Mouse (Mus musculus): ENCODE results near the gene Adgrg2. TPM values are rescaled to one million over a fixed set of nuclear protein-coding genes. Genes with fewer than 3 reads are reported as not detected.

Gene Adgrg2
- total RNA-seq, 2 experiments from 2014 or later, result not detected

DNA sequence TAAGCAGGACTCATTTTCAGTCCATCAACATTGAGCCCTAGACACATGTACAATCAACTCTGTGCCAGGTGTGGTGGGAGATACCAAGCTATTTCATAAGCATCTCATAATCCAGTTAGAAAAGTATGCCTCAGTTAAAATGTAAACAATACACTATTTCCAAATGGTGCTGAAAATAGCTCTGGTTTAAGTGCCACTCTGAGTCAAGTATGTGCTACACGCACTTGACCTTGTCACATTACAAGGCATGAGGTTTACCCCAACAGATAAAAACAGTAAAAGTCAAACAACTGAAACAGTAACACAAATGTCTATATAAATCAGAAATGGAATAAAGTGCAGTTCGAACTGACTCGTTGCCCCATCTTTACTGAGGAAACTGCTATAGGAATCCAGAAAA is 110.6 kb downstream of the Adgrg2 start:
- no peak for ATAC-seq (replicated peaks; ENCODE audit: poor library complexity, severe bottlenecking)

DNA sequence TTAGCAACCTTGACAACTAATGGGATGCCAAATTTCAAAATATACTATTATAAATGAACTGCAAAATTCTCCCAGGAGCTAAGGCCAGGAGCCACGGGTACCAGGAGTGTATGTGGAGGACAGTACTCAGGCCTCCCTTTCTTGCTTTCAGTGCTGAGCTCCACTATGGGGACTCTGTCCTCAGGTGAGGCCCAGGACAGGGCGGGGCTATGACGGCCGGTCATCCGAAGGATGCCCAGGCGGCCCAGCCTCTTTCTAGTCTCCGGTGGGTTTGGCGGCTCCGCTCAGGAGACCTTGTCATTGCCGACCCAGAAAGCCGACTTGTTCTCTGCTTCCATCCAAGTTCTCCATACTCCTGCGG is 111.2 kb downstream of the Adgrg2 start:
- peak; percentile 18; the same call in 1 of the 2 replicates for ATAC-seq (replicated peaks; ENCODE audit: poor library complexity, severe bottlenecking)

DNA sequence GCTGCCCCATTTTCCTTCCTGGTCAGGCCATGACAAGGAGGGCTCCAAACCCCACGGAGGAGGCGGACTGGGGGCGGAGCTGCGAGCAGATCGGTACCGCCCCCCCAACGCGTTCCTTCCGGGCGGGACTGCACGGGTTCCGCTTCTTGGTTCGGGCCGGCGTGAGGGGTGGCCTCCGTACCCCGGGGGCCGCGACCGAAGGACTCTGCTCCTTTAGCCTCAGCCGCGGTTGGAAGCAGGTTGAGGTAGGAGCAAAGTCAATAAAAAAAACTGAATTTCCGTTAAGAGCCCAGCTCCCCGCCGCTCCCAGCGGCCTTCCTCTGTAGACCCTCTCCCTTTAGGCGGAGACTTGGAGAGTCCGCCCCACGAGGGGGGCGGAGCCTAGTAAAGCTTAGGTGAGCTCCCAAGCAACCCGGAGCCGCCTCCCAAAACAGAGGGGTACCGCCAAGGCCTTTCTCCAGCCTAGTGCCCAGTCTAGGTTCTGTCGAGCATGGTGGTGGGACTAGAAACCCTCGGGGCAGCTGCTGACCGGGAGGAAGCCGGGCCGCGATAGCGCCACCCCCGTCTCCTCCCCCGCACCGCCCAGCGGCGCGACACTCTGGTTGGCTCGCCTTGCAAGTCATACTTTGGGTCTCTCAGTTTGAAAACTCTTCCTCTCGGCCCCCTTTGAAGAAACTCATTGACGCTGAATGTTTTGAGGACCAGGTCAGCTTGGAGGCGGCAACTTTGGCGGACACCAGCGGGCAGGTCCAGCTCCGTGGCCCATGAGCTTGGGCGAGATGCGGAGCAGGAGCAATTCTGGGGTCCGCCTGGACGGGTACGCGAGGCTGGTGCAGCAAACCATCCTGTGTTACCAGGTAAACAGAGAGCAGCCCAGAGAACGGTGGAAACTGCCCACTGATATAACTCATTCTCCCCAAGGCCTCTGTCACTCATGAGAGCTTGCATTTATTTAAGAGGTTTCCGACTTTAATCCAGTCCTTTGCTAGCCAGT is 111.9 kb downstream of the Adgrg2 start, which contains the start of gene Phka2:
TSS of gene Phka2 (plus strand) at position 119 of the 994 bp plus-strand sequence.
- ATAC-seq (replicated peaks; ENCODE audit: poor library complexity, severe bottlenecking), result peak; percentile 93

DNA sequence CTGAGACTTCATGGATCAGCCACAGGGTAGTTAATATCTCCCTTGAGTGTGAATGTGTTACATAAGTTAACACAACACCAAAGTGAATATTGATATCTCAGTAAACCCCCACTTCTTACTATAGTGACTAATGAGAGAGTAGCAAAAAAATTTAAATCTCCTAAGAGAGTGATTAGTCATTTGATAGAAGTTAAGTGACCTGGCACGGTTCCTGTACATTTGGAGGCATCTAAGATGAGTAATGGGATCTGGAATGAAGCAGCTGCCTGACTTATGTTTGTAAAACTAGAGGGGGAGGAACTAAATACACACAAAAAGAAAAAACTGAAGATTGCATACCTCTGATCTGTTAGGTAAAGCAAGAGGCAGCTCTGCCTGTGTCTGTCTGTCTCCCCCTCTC is 118.6 kb downstream of the Adgrg2 start:
- ATAC-seq (replicated peaks; ENCODE audit: poor library complexity, severe bottlenecking), result no peak

DNA sequence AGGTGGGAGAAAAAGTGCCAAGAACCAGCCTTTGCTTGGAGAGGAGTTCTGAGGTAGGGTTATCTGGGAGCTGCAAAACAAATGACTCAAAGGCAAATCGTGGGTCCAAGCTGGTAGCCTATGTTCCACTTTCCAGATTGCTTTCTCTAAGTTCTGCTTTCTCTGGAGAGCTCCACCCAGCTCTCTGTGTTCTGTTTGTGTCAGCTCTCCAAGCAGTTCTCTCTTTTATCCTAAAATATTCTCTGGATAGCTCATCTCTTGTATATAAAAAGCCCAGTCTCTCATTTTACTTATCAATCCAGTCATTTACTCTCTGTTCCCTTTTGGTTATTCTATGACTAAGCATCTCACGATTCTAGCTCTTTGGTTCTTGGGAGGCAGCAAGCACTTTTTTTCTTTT is 119.7 kb downstream of the Adgrg2 start:
- ATAC-seq (replicated peaks; ENCODE audit: poor library complexity, severe bottlenecking), result peak; percentile 86

DNA sequence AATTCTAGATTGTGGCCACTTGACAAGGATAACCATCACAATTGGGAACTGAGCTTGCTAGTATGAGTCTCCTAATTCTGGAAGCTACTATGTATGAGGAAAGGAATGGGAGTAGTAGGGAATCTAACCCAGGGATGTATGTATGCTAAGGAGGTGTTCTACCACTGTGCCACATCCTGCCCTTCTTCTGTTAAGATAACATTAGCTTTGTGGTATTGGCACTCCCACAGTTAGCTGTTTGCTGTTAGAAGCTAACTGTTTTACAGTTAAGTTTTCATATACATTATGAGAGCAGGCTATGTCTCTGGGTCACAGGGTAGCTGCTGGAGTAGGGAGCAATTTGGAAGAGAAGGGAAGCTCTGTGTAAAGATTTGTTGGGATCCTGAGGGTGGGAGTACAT is 125.5 kb downstream of the Adgrg2 start:
- ATAC-seq (replicated peaks; ENCODE audit: poor library complexity, severe bottlenecking), result no peak

DNA sequence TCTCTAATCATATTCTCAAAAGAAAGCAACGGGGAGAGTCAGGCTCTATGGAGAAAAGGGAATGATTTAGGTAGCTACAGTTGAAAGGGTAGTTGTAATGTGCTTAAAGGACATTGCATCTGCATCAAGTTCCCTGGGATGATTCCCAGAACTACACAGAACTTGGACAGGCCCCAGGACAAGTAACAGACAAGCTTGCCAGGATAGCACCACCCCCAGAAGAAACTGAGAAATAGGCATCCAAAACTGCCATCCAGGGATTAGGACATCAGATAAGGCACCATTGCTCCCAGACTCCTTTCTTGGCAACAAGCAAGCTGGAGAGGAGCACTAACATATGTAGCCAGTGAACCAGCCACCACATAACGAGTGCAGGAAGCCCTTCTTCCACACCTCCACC is 152.3 kb downstream of the Adgrg2 start:
- ATAC-seq (replicated peaks; ENCODE audit: poor library complexity, severe bottlenecking), result no peak

Other genes with a start within 250 kb of the Adgrg2 start
- 80.9 and 102 TPM in 2 replicates for gene Phka2, start 111.5 kb downstream of the Adgrg2 start, total RNA-seq (2014; fragmentation: Nextera tagmentation)
- gene Phka2, start 111.5 kb downstream of the Adgrg2 start, total RNA-seq (2017), result 60.4 and 69.2 TPM in 2 replicates